Mouse (Mus musculus) C2C12 (cell line): ENCODE measurements at regions not wholly inside any gene's neighbourhood (a gene's known extent, or its start where the extent isn't known, plus 50 kb on each side); places are given as distances from the start of the nearest gene placed in this dataset.

Experiments
- H3K27me3 ChIP-seq: one replicate; pipeline ENCODE4 v1.6.1; 2011; ENCODE audit not compliant: control insufficient read depth, insufficient read depth, insufficient read length
- H3K36me3 ChIP-seq: one replicate; pipeline ENCODE4 v1.6.1; 2011; ENCODE audit not compliant: control insufficient read depth, insufficient read depth
- H3K4me3 ChIP-seq: one replicate; pipeline ENCODE4 v1.5.1; 2011; ENCODE audit warnings: mild to moderate bottlenecking, control low read depth; ENCODE audit not compliant: poor library complexity, insufficient read depth, severe bottlenecking
- H3K79me2 ChIP-seq: one replicate; pipeline ENCODE4 v1.6.1; 2011; ENCODE audit not compliant: control insufficient read depth, insufficient read depth
- H3K79me3 ChIP-seq: one replicate; pipeline ENCODE4 v1.6.1; 2011; ENCODE audit warnings: low read depth, control low read depth
- H3ac ChIP-seq: one replicate; pipeline ENCODE3; 2011; ENCODE audit warnings: low read depth; ENCODE audit not compliant: control insufficient read depth, insufficient read length
- CEBPB ChIP-seq: IDR thresholded peaks from one replicate; pipeline ENCODE4 v1.6.1; 2011; ENCODE audit warnings: low read depth, mild to moderate bottlenecking, control low read depth, moderate library complexity
- CTCF ChIP-seq: IDR thresholded peaks from one replicate; pipeline ENCODE4 v1.5.1; 2011; ENCODE audit not compliant: control insufficient read depth, insufficient read depth, insufficient read length
- FOSL1 ChIP-seq: IDR thresholded peaks from one replicate; pipeline ENCODE4 v1.8.0; 2011; ENCODE audit warnings: mild to moderate bottlenecking, low read length; ENCODE audit not compliant: poor library complexity, insufficient read depth, severe bottlenecking
- MAX ChIP-seq: IDR thresholded peaks from one replicate; pipeline ENCODE4 v1.6.1; 2011; ENCODE audit warnings: mild to moderate bottlenecking, control low read depth
- MYOD1 ChIP-seq: IDR thresholded peaks from one replicate; pipeline ENCODE4 v1.6.1; 2011; ENCODE audit warnings: low read depth; ENCODE audit not compliant: control insufficient read depth, insufficient read length
- MYOG ChIP-seq: IDR thresholded peaks from one replicate; pipeline ENCODE4 v1.6.1; 2011; ENCODE audit not compliant: control insufficient read depth, insufficient read length; ENCODE audit errors: extremely low read depth
- USF1 ChIP-seq: IDR thresholded peaks from one replicate; pipeline ENCODE4 v1.6.1; 2011; ENCODE audit warnings: low read depth, mild to moderate bottlenecking, control low read depth, moderate library complexity

DNA sequence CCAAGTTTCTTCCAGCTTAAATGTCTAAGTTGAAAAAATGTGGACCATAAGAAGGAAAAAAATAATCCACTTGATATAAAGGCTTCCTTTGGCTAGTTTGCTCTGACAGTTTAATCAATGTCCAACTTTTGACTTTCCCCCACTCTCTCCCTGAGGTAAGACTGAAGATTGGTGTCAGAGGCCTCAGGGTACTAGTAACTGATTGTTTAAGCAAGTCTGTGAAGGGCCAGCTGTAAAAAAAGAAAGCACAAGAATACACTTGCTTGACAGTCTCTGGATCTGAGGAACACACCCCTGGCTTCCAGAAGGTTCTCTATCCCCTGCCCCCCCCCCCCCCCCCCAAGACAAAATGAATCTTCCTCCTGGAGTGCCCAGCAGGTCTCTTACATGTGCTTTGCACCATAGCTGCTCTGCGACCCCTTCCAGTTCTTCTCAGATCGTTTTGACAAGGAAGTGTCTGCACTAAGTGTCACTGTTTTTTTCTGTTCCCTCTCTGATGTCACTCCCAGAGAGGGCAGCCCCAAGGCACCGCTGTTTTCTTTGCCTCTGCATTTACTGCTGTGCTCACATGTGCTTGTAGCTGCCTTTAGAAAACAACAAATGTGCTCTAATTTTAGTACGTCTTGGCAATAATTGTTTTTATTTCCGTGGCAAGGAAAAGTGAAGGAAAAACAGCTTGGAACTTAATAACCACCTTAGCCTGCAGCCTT, 462.1 kb upstream of the Nr2f2 start:
- H3K36me3 ChIP-seq: no peaks in the 10 kb centered on the region
- H3K79me2 ChIP-seq: no peaks in the 10 kb centered on the region
- H3ac ChIP-seq: no peak overlapping the region
- no peaks in the 10 kb centered on the region for H3K27me3 ChIP-seq
- H3K4me3 ChIP-seq: no peak overlapping the region
- TF ChIP-seq MYOG (no peak), USF1 (no peak), CTCF (no peak)
- H3K79me3 ChIP-seq: no peaks in the 10 kb centered on the region

DNA sequence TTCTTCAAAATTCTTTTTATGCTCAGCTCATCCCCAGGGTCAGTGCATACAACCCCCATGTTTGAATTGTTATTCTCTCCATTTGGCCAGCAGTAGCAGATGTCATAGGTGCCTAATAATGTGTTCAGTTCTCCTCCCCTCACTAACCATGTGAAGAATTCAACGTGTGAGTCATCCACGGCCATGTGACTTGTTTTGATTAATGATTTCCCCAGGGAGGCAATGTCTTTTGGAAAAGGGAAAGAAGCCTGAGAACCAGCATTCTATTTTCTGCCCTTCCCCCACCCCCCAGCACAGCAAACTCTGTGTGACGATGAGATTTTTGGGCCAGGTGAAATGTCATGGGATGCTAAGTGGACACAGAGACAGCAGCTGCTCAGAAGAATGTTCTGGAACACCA, 459.5 kb upstream of the Nr2f2 start:
- no peaks in the 10 kb centered on the region for H3K79me3 ChIP-seq
- no peak overlapping the region for H3ac ChIP-seq
- no peaks in the 10 kb centered on the region for H3K27me3 ChIP-seq
- no peak overlapping the region for H3K4me3 ChIP-seq
- H3K79me2 ChIP-seq: no peaks in the 10 kb centered on the region
- TF ChIP-seq MAX: no peak
- TF ChIP-seq USF1: peak; percentile 85
- no peaks in the 10 kb centered on the region for H3K36me3 ChIP-seq

DNA sequence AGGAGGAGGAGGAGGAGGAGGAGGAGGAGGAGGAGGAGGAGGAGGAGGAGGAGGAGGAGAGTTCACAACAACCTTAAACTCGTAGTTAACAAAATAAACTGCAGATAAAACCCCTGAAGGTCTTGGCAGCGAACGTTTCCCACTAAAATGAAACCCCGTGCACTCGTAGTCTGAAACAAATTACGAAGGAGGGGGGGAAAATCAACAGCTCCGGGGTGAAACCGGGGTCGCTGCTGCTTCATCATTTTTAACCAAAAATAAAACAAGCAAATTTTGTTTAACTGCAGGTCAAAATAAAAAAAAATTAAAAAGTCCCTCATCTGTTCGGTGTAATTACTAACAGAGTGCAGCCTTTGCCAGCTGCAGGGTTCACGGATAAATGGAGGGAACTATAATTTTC, 456.5 kb upstream of the Nr2f2 start:
- H3K36me3 ChIP-seq: no peaks in the 10 kb centered on the region
- TF ChIP-seq CEBPB: no peak
- TF ChIP-seq MYOD1: no peak
- no peak for TF ChIP-seq FOSL1
- TF ChIP-seq USF1: no peak
- no peak for TF ChIP-seq MAX
- TF ChIP-seq CTCF: no peak
- TF ChIP-seq MYOG: no peak
- no peaks in the 10 kb centered on the region for H3K79me2 ChIP-seq
- no peaks in the 10 kb centered on the region for H3K79me3 ChIP-seq
- H3ac ChIP-seq: no peak overlapping the region
- no peaks in the 10 kb centered on the region for H3K27me3 ChIP-seq
- H3K4me3 ChIP-seq: no peak overlapping the region

DNA sequence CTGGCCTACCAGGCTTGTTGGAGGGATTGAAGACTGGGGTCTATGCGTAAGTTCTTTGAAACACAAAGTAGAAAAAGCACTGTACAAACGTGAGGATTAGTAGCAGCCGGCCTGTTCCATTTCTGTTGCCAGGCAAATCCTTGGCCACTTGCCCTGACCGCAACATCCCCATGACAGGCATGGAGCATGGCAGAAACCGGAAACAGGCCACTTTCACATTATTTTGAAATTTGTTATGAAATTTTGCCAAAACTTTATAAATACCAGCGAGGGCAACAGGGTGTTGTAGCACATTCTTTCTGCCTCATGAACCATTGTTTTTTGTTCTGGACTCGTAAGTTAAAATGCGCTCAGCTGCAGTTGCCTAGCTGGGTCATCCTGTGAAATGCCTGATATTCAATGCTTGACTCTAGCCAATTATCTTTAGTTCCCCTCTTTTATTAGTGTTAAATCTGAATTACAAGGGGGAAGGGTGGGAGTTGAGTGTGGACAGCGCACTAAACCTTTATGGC, 455.8 kb upstream of the Nr2f2 start:
- no peaks in the 10 kb centered on the region for H3K79me2 ChIP-seq
- no peaks in the 10 kb centered on the region for H3K27me3 ChIP-seq
- H3K36me3 ChIP-seq: no peaks in the 10 kb centered on the region
- TF ChIP-seq MYOD1: no peak
- no peak for TF ChIP-seq MYOG
- no peak overlapping the region for H3K4me3 ChIP-seq
- H3ac ChIP-seq: no peak overlapping the region
- H3K79me3 ChIP-seq: no peaks in the 10 kb centered on the region

DNA sequence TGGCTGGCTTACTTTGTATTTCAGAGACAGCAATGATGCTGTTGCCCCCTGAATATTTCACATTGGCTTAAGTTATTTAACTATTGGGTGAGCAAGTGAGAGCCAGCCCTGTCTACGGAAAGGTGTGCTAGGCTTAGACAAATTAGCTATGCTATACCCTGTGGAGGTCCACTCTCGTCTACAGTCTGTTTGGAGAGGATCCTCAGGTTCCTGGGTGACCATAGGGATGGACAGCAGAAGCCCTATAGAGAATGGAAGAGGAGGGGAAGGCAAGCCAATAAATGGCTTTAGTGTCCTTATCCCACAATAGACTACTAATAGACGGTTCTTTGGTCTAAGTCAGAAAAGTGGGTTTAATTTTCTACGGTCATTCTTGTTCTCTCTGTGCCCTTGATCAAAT, 455.3 kb upstream of the Nr2f2 start:
- Histone ChIP-seq H3ac (no peak overlapping the region), H3K79me2 (no peaks in the 10 kb centered on the region), H3K27me3 (no peaks in the 10 kb centered on the region), H3K4me3 (no peak overlapping the region), H3K79me3 (no peaks in the 10 kb centered on the region), H3K36me3 (no peaks in the 10 kb centered on the region)
- no peak for TF ChIP-seq USF1
- TF ChIP-seq CTCF: no peak
- TF ChIP-seq MYOG: no peak
- TF ChIP-seq MAX: no peak
- TF ChIP-seq CEBPB: no peak

DNA sequence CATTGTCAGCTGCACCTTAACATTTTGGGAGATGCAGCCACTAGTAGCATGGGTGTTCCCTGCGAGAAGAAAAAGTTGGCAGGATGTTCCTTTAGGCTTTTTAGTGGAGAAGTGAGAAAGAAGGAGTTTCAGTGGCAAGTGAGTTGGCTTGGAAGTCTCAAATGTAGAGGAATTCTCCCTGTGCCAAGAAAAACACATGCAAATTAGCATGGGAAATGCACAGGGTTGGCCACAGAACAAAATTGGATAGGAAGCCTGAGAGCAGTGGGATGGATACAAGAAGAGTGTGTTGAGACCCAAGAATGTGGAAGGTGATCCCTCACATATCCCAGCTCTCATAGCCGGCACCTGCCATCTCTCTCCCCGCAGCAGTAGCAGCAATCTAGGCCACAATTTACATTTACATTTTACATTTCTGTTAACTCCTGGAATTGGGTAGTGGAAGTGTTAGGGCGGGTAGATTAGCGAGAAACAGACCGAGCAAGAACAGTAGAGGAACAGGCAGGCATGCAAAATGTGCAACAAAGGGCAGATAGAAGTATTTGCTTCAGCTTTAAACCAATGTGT, 450.9 kb upstream of the Nr2f2 start:
- TF ChIP-seq CEBPB (no peak), MYOG (no peak), FOSL1 (no peak), MYOD1 (no peak), MAX (no peak)
- Histone ChIP-seq H3ac (no peak overlapping the region), H3K36me3 (no peaks in the 10 kb centered on the region), H3K79me2 (no peaks in the 10 kb centered on the region), H3K27me3 (no peaks in the 10 kb centered on the region), H3K4me3 (no peak overlapping the region), H3K79me3 (no peaks in the 10 kb centered on the region)
